Mouse (Mus musculus) MEL (cell line): ENCODE data around the gene Prkce. TPM values are rescaled to one million over a fixed set of nuclear protein-coding genes. Genes with fewer than 3 reads are reported as not detected.

Experiments used
- DNase-seq: peaks from one replicate; pipeline ENCODE4 v3.0.0; 2011; ENCODE audit warnings: low read depth, low spot score
- H3K27ac ChIP-seq: 2 replicates; pipeline ENCODE4 v1.5.1; 2012; ENCODE audit warnings: low read depth, mild to moderate bottlenecking, control low read depth, low read length, moderate library complexity; ENCODE audit not compliant: control insufficient read depth
- H3K27me3 ChIP-seq, 2 experiments: fragments of 150-350 bp in 1 of 2; sonication (generic) in 1 of 2; 2 replicates each; pipeline ENCODE4 v1.6.1; 2012; ENCODE audit warnings: low read length in 2 of 2, mild to moderate bottlenecking in 2 of 2, improper control_type of control experiment in 1 of 2, moderate library complexity in 1 of 2; ENCODE audit not compliant: insufficient read depth in 2 of 2, control insufficient read depth in 1 of 2
- H3K36me3 ChIP-seq, 2 experiments: 2 replicates each; pipeline ENCODE4 v1.6.1; 2012 to 2014; ENCODE audit warnings: low read length in 2 of 2, improper control_type of control experiment in 1 of 2, inconsistent platforms in 1 of 2, mild to moderate bottlenecking in 1 of 2; ENCODE audit not compliant: insufficient read depth in 2 of 2, control insufficient read depth in 1 of 2
- H3K4me1 ChIP-seq, 2 experiments: fragments of 150-350 bp in 1 of 2; sonication (generic) in 1 of 2; 2 replicates each; pipeline ENCODE4 v1.6.1; 2012; ENCODE audit warnings: low read length in 2 of 2, improper control_type of control experiment in 1 of 2, mild to moderate bottlenecking in 1 of 2; ENCODE audit not compliant: insufficient read depth in 2 of 2, control insufficient read depth in 1 of 2
- H3K4me3 ChIP-seq, 2 experiments: fragments of 150-350 bp in 1 of 2; sonication (generic) in 1 of 2; 2 replicates each; pipeline ENCODE4 v1.5.1; 2012; ENCODE audit warnings: low read depth in 2 of 2, low read length in 2 of 2, mild to moderate bottlenecking in 2 of 2, moderate library complexity in 2 of 2, control low read depth in 1 of 2, improper control_type of control experiment in 1 of 2; ENCODE audit not compliant: control insufficient read depth in 1 of 2, insufficient read depth in 1 of 2
- H3K79me2 ChIP-seq: 2 replicates; pipeline ENCODE4 v1.6.1; 2012; ENCODE audit warnings: mild to moderate bottlenecking, low read length, moderate library complexity; ENCODE audit not compliant: control insufficient read depth, poor library complexity, insufficient read depth
- H3K9ac ChIP-seq: 2 replicates; pipeline ENCODE4 v1.6.1; 2012; ENCODE audit warnings: low read depth, mild to moderate bottlenecking, control low read depth, low read length, moderate library complexity; ENCODE audit not compliant: control insufficient read depth, poor library complexity, severe bottlenecking
- H3K9me3 ChIP-seq: fragments of 150-350 bp; sonication (generic); replicated peaks from 2 replicates; pipeline ENCODE4 v1.6.1; 2012; ENCODE audit warnings: mild to moderate bottlenecking, low read length, improper control_type of control experiment, moderate library complexity; ENCODE audit not compliant: insufficient read depth
- BHLHE40 ChIP-seq: IDR thresholded peaks from 2 replicates; pipeline ENCODE4 v1.6.1; 2012; ENCODE audit warnings: low read depth, mild to moderate bottlenecking, inconsistent platforms, low read length, improper control_type of control experiment, borderline replicate concordance
- CHD1 ChIP-seq: IDR thresholded peaks from 2 replicates; pipeline ENCODE4 v1.6.1; 2012; ENCODE audit warnings: low read depth, mild to moderate bottlenecking, inconsistent platforms, low read length, improper control_type of control experiment
- CTCF ChIP-seq, 3 experiments: IDR thresholded peaks in 2 of 3; conservative IDR thresholded peaks in 1 of 3; 2 replicates each; pipeline ENCODE4 v1.5.1; 2011 to 2012; ENCODE audit warnings: low read length in 3 of 3, low read depth in 2 of 3, mild to moderate bottlenecking in 2 of 3, improper control_type of control experiment in 1 of 3, inconsistent platforms in 1 of 3, mixed read lengths in 1 of 3, moderate library complexity in 1 of 3; ENCODE audit not compliant: control insufficient read depth in 1 of 3, insufficient read depth in 1 of 3, poor library complexity in 1 of 3, severe bottlenecking in 1 of 3
- E2F4 ChIP-seq: IDR thresholded peaks from 2 replicates; pipeline ENCODE4 v1.6.1; 2011; ENCODE audit warnings: low read depth, low read length, improper control_type of control experiment, borderline replicate concordance
- ELF1 ChIP-seq: IDR thresholded peaks from 2 replicates; pipeline ENCODE4 v1.6.1; 2014; ENCODE audit warnings: low read depth, mild to moderate bottlenecking, inconsistent platforms, low read length, improper control_type of control experiment, moderate library complexity
- GATA1 ChIP-seq: IDR thresholded peaks from 2 replicates; pipeline ENCODE4 v1.6.1; 2011; ENCODE audit warnings: low read depth, low read length, improper control_type of control experiment
- HCFC1 ChIP-seq: IDR thresholded peaks from 2 replicates; pipeline ENCODE4 v1.6.1; 2012; ENCODE audit warnings: low read depth, mild to moderate bottlenecking, inconsistent platforms, low read length, improper control_type of control experiment, moderate library complexity
- JUND ChIP-seq: IDR thresholded peaks from 2 replicates; pipeline ENCODE4 v1.6.1; 2011; ENCODE audit warnings: low read depth, mild to moderate bottlenecking, improper control_type of control experiment, low read length
- KAT2A ChIP-seq: conservative IDR thresholded peaks from 2 replicates; pipeline ENCODE4 v1.6.1; 2012; ENCODE audit warnings: low read depth, low read length, improper control_type of control experiment, inconsistent platforms
- MAZ ChIP-seq: IDR thresholded peaks from 2 replicates; pipeline ENCODE4 v1.6.1; 2012; ENCODE audit warnings: low read depth, mild to moderate bottlenecking, inconsistent platforms, low read length, improper control_type of control experiment
- MEF2A ChIP-seq: IDR thresholded peaks from 2 replicates; pipeline ENCODE4 v1.6.1; 2014; ENCODE audit warnings: low read depth, mild to moderate bottlenecking, inconsistent platforms, low read length, improper control_type of control experiment; ENCODE audit not compliant: poor library complexity, insufficient replicate concordance, severe bottlenecking; ENCODE audit errors: extremely low read depth
- MXI1 ChIP-seq: IDR thresholded peaks from 2 replicates; pipeline ENCODE4 v1.6.1; 2011; ENCODE audit warnings: mild to moderate bottlenecking, low read depth, low read length, improper control_type of control experiment
- MYB ChIP-seq: IDR thresholded peaks from 2 replicates; pipeline ENCODE4 v1.6.1; 2011; ENCODE audit warnings: mild to moderate bottlenecking, low read depth, low read length, improper control_type of control experiment
- NELFE ChIP-seq: IDR thresholded peaks from 2 replicates; pipeline ENCODE4 v1.6.1; 2011; ENCODE audit warnings: low read depth, low read length, improper control_type of control experiment
- NRF1 ChIP-seq: IDR thresholded peaks from 2 replicates; pipeline ENCODE4 v1.6.1; 2014; ENCODE audit warnings: low read depth, mild to moderate bottlenecking, inconsistent platforms, low read length, improper control_type of control experiment, moderate library complexity; ENCODE audit not compliant: poor library complexity, insufficient read depth, severe bottlenecking
- POLR2A ChIP-seq, 2 experiments: IDR thresholded peaks; 2 replicates each; pipeline ENCODE4 v1.6.1; 2011 to 2012; ENCODE audit warnings: low read length in 2 of 2, mild to moderate bottlenecking in 2 of 2, control low read depth in 1 of 2, improper control_type of control experiment in 1 of 2, low read depth in 1 of 2, moderate library complexity in 1 of 2; ENCODE audit not compliant: control insufficient read depth in 1 of 2, insufficient read depth in 1 of 2, poor library complexity in 1 of 2
- POLR2AphosphoS2 ChIP-seq: IDR thresholded peaks from 2 replicates; pipeline ENCODE4 v1.6.1; 2011; ENCODE audit warnings: low read length, improper control_type of control experiment
- POLR2AphosphoS5 ChIP-seq: IDR thresholded peaks from 2 replicates; pipeline ENCODE4 v1.6.1; 2012; ENCODE audit warnings: low read depth, borderline replicate concordance, mild to moderate bottlenecking, inconsistent platforms, low read length, moderate library complexity, mixed read lengths
- TBP ChIP-seq: IDR thresholded peaks from 2 replicates; pipeline ENCODE4 v1.8.0; 2011; ENCODE audit warnings: low read depth, low read length, improper control_type of control experiment
- ZKSCAN1 ChIP-seq: IDR thresholded peaks from 2 replicates; pipeline ENCODE4 v1.6.1; 2012; ENCODE audit warnings: low read depth, mild to moderate bottlenecking, inconsistent platforms, low read length, improper control_type of control experiment, moderate library complexity
- ZNF384 ChIP-seq: IDR thresholded peaks from 2 replicates; pipeline ENCODE4 v1.6.1; 2012; ENCODE audit warnings: low read depth, mild to moderate bottlenecking, inconsistent platforms, low read length, improper control_type of control experiment
- polyA plus RNA-seq, 2 experiments: library from polyadenylated mRNA; stranded (reverse) in 1 of 2; unstranded in 1 of 2; fragments of >175 nt in 1 of 2; fragments of >200 nt in 1 of 2; gene quantifications; 2 replicates each; pipeline versions ENCODE4 v1.2.1 to v1.2.4; 2012; ENCODE audit warnings: low replicate concordance in 2 of 2, low read depth in 1 of 2; ENCODE audit not compliant: insufficient read length in 2 of 2, insufficient read depth in 1 of 2, missing spikeins in 1 of 2
- total RNA-seq: library from RNA; depleted of rRNA; stranded (reverse); fragments of 300-350 nt; gene quantifications from 2 replicates; pipeline ENCODE4 v1.2.3, GENCODE M21; 2012

Prkce gene
- total and polyA plus RNA-seq, 3 experiments = 3.0 to 5.3 TPM; not detected in 1

- no peak for DNase-seq
Observed at GRCm38 (mm10) chr17:86591241-86591640, 423.7 kb downstream of the Prkce start.

GRCm38 (mm10) chr17:86592991-86593586 is 425.5 kb downstream of the Prkce start:
- TF ChIP-seq NELFE = no peak
- TF ChIP-seq CTCF (IDR thresholded peaks at IDR 0.05 in 2 of 3, conservative IDR thresholded peaks at IDR 0.05 in 1 of 3; ENCODE audit: control insufficient read depth in 1 of 3, insufficient read depth in 1 of 3, low read depth in 2 of 3, low read length in 3 of 3, poor library complexity in 1 of 3, severe bottlenecking in 1 of 3) = no peak
- no peak for TF ChIP-seq TBP
- no peak for TF ChIP-seq CHD1
- no peak for TF ChIP-seq E2F4
- TF ChIP-seq GATA1 = no peak
- no peak for TF ChIP-seq KAT2A
- no peak for TF ChIP-seq BHLHE40
- TF ChIP-seq MXI1 = no peak
- TF ChIP-seq NRF1 = no peak
- no peak for TF ChIP-seq MEF2A
- no peak for TF ChIP-seq POLR2A (IDR thresholded peaks at IDR 0.05; ENCODE audit: control insufficient read depth in 1 of 2, insufficient read depth in 1 of 2, low read depth in 1 of 2, low read length in 2 of 2, poor library complexity in 1 of 2)
- TF ChIP-seq POLR2AphosphoS2 = no peak
- no peak for TF ChIP-seq POLR2AphosphoS5
- no peak for TF ChIP-seq JUND
- TF ChIP-seq MAZ = no peak
- H3K4me1 ChIP-seq = no peaks in the 10 kb centered on the region
- H3K79me2 ChIP-seq = no peaks in the 10 kb centered on the region
- H3K4me3 ChIP-seq = no peak overlapping the region
- no peaks in the 10 kb centered on the region for H3K9me3 ChIP-seq
- no peaks in the 10 kb centered on the region for H3K36me3 ChIP-seq
- H3K27ac ChIP-seq = no peak overlapping the region
- H3K27me3 ChIP-seq = no peaks in the 10 kb centered on the region
- no peak for DNase-seq
- no peak overlapping the region for H3K9ac ChIP-seq

More at GRCm38 (mm10) chr17:86591241-86591640, 423.7 kb downstream of the Prkce start:
- Histone ChIP-seq H3K27ac (no peak overlapping the region), H3K36me3 (peaks cover 0 to under 1% of the 10 kb centered on the region in 2 experiments; a peak in 1 of 4 replicates), H3K27me3 (no peaks in the 10 kb centered on the region), H3K9ac (no peak overlapping the region), H3K4me1 (no peaks in the 10 kb centered on the region), H3K4me3 (no peak overlapping the region), H3K79me2 (no peaks in the 10 kb centered on the region), H3K9me3 (no peaks in the 10 kb centered on the region)
- no peak for TF ChIP-seq MYB
- no peak for TF ChIP-seq ZKSCAN1
- no peak for TF ChIP-seq ZNF384
- TF ChIP-seq NELFE = no peak
- TF ChIP-seq HCFC1 = no peak
- no peak for TF ChIP-seq POLR2AphosphoS5
- TF ChIP-seq ELF1 = no peak
